Mouse (Mus musculus): Measurements from ENCODE around the gene Rasgrf1.
A peak's percentile ranks its signal among the peaks of the same experiment; 100 is the strongest.

Gene Rasgrf1

DNA sequence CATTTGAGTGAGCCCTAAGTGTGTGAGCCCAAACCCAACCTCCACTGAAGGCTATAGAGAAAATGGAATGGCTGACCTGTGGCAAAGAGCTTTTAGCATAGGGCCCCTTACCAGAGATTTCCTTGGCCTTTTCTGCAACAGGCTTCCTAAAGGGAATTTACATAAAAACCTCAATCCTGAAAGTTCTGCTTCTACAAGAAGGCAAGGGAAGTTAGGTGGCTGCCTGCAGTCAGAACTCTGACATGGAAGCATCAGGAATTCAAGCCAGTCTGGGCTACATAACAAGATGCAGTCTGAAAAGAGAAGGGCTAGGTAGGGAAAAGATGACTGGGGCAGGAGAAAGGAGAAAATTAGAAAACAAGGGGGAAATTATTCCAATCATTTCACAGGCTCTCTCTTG is 1.8 kb upstream of the Rasgrf1 start:
- no peak for DNase-seq

GRCm38 (mm10) chr9:89908601-89909000 is 1.1 kb upstream of the Rasgrf1 start:
- peak; percentile 44 to 73 for DNase-seq

DNA sequence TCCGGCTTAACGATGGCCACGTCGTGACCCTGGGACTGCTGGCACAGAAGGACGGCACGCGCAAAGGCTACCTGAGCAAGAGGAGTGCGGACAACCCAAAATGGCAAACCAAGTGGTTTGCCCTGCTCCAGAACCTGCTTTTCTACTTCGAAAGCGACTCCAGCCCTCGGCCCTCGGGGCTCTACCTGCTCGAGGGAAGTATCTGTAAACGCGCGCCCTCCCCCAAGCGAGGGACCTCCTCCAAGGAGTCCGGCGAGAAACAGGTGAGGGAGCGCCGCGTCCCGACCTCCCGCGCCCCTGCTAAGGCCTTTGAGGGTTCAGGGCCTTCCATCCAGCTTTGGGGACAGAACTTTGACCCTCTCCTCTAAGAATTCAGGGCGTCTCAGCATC is 298 bp downstream of the Rasgrf1 start:
- peak in 1 of 2 experiments; percentile 21 for DNase-seq

DNA sequence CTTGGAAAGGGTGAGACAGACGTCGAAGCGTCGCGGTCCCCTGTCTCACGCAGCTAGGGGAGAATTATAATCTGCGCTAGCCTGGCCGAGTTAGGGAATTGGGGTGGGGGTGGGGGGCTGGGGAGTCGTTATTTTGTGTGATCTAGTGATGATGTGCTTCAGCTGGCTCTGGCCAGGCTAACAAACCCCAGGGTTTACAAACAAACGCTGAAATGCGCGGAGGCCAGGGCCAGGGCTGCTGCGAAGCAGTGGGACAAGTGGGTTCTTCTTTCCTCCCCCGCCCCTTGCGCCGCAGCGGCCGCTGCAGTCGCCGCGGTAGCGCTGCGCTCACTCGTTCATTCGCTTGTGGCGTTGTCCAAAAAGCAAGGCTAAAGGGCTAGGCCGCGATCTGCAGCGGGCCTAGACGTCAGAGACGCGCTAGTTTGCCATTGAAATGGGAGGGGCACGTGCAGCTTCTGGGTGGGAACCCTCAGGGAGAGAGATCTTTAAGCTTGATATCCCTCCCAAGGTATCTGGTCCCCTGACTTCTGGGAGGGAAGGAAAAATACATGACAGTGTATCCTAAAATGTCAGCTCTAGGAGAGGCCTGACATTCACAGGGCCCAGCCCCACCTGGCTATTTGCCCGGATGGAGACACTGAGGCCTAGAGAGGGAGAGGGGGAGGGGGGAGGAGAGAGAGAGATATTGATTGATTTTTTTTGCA is 1.2 kb downstream of the Rasgrf1 start:
- DNase-seq, result peak in 1 of 2 experiments; percentile 26

DNA sequence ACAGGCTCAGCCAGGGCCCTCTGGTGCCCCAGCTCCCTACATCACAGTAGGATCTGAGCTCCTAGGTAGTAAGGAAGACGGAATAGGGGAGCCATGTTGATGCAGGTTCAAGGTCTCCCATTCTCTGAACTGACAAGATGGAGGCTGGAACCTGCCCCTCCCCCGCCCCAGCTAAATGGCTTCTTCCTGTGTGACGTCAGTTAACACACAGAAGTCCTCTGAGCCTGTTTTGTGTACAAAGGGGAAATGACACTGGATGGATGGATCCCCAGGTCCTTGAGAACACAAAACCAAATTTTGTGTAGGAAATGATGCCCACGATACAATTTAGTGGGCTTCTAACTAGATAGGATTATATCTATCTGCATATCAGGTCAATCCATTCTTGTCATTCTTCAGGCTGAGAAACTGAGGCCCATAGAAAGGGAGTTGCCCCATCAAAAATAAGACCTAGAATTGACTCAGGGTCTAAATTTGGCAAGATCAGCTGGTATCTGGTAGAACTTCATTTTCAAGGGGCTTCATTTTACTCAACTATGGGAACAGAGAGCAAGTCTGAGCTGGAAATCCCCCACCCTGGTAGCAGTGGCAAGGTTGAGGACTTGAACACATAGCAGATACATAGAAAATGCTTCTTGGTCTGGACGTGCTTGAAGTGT is 2.3 kb downstream of the Rasgrf1 start:
- no peak for DNase-seq

DNA sequence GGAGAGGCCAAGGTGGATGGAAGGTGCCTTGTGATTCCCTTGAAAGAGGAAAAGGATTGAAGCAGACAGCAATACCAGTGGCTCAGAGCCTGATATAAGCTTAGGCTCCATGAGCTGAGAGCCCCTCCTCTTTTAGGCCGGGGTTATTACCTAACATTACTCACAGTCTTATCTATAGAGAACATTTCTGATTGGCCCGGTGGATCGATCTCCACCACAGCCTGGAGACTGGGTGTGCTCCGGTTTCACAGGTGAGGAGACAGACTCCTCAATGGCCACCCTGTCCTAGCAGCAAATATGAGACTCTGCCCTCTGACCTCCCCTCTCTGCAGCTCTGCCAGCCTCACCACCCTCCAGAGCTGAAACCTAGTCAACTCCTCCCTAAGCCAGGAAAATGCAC is 3.4 kb downstream of the Rasgrf1 start:
- DNase-seq, result no peak

- no peak for DNase-seq
Measured at GRCm38 (mm10) chr9:89916471-89916870, 6.8 kb downstream of the Rasgrf1 start.

DNA sequence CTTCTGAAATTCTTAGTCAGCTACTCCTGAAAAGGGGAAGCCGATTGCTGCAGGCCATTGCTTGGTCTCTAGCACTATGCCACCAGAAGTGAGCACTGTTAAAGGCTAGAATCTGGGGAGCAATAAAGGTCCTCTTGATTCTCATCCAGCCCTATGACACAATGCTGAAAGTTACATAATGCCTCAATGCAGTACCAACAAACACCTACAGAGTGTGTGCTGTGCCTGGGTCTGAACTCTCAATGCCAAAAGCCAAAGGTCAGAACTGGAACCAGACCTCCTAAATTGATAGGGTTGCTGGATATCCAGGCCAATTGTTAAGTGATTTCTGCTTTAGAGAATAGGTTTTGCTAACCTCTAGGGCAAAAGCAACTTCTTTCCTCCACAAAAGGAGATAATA is 7.7 kb downstream of the Rasgrf1 start:
- DNase-seq, result no peak

DNA sequence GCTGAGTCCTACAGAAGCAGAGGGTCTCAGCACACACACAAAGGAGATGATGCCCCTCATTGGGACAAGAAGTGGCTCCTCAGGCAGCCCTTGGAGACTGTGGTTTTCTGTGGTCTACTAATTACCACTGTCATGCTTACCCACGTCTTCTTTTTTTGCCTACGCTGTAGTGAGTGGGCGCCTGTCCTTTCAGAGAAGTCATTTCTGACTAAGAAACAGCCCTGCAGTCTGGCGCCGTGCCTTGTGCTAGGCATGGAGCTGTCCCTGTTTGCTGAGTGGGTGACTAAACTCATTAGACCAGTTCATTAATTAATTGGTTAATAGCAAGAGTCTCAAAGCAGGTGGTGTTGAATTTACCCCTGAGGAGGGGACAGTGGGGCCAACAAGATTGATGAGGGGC is 9.1 kb downstream of the Rasgrf1 start:
- DNase-seq, result no peak

DNA sequence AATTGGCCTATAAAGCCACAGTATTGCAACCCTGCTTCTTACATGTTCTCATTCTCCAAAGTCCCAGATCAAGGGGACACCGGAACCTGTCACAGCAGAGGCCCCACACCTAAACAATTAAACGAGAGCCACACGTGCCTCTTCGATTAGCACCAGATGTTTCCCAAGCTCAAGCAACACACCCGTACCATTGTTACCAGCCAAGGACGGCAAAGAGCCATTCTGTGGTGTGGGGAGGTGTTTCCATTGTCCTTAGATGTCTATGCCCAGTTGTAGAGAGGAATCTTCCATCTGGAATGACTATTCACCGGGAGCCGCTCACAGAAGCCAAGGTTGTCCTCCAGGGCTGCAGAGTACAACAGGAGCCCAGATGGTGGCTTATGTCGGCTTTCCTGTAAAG is 11.4 kb downstream of the Rasgrf1 start:
- no peak for DNase-seq

DNA sequence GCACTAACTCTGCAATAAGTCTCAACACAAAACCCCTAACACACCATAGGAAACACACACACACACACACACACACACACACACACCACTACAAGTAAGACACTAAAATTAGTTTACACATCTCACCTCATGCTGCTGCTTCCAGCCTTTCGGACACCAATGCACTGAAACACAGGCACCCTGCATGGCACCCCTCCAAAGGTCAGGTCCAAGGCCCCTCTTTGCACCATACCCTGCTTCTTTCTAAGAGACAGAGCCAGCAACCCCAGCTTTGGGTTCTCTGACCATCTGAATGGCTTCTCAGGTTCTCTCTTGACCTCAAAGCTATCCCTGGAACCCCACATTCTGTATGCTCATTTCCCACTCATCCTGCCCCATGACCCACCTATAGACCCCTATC is 13.0 kb downstream of the Rasgrf1 start:
- no peak for DNase-seq

GRCm38 (mm10) chr9:89924836-89925235 is 15.1 kb downstream of the Rasgrf1 start:
- DNase-seq, result peak in 1 of 2 experiments; percentile 37

GRCm38 (mm10) chr9:89928497-89928896 is 18.8 kb downstream of the Rasgrf1 start:
- DNase-seq, result no peak

DNA sequence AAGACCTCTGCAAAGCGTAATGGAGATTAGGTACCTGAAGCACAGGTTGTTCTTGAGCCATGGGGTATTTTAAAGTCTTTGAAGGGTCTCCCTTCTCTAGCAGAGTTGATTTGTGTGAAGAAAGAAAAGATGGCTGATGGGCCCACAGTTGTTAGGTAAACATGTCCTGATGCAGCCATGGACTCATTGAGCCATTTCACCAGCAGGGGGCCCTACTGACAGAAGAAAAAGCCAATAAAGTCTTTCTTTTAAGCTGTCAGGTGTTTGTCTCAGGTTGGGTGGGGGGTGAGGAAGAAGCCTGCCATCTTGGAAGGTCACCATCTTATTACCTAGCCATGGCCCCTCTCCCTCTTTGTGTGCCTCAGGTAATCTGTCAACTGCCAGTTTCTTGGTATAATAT is 30.7 kb downstream of the Rasgrf1 start:
- DNase-seq, result no peak

DNA sequence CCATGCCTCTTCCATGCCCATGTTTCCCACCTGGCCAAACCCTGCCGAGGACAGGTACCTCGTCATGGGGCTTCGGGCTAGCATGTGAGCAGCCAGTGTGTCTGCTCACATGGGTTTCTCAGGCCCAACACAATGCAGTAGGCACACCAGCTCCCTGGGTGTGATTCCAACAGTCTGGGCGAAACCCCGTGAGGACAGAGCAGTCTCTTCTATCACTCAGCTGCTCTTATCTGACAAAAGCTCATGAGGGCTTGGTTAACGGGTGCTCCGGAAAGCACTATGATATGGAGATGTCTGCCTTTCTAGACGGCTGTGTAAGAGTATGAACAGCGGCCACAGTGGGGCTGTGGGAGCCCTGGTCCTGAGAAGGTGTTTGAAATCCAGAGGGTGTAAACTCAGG is 37.1 kb downstream of the Rasgrf1 start:
- DNase-seq, result no peak

DNA sequence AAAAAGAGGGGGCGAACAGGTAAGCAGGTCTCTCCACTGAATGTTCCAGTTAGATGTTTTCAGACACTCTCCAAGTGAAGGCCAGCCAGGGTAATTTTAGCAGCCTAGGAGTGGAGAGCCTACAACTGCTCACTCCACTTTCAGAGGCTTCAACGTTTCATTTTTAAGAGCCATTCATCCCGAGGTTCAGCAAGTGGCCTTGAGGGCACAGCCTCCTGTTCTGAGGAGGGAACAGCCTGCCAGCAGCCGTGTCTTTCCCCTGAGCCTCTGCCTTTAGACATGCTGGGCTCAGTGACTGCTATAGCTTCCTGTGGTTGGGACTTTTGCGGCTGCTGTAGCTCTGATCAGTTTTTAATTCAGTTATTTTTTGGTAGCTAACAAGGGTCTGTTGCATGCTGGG is 38.9 kb downstream of the Rasgrf1 start:
- no peak for DNase-seq

DNA sequence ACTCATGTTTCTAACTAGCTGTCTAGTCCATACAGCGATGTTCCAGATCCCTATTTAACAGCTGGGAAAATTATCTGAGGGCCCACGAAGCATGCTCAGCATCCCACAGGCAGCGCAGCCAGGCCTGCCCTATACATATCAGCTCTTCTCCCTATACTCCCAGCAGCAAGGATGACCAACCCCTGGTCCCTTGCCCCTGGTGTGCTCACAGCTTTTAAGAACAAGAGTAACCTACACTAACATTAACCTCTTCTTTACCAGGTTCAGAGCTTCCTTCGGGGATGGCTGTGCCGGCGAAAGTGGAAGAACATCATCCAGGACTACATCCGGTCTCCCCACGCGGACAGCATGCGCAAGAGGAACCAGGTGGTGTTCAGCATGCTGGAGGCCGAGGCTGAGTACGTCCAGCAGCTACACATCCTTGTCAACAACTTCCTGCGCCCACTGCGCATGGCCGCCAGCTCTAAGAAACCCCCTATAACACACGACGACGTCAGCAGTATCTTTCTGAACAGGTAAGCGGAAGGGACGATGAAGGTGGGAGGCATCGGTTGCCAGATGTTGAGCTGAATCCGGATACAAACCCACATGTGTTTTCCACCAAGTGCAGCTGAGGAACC is 44.0 kb downstream of the Rasgrf1 start:
- no peak for DNase-seq

DNA sequence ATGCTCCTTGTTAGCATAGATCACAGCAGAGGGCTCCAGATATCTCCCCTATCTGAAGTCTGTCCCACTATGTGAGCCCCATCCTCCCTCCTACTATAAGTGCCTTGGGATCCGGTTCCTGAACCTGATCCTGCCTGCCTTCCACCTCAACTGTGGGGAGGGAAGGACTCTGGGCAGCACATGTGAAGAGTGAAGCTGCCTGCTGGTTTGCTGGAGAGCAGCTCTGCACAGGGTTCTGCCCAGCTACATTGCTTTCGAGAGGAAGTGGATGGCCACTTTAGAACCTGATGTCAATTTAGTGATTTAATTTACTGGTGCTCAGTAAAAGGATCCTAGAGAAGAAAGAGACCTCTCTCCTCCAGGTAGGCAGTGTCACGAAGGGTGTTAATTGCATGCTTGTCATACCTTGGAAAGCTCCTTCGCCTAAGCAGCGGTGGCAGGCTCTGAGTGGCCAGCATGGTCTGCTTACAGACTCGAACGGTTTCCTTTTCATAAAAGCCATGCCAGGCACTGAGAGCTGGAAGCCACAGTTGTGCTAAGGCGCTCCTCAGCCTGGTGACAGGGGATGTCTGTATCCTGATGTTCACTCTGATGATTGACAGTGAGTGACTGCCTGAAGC is 45.3 kb downstream of the Rasgrf1 start:
- peak in 1 of 2 experiments; percentile 3 for DNase-seq

DNA sequence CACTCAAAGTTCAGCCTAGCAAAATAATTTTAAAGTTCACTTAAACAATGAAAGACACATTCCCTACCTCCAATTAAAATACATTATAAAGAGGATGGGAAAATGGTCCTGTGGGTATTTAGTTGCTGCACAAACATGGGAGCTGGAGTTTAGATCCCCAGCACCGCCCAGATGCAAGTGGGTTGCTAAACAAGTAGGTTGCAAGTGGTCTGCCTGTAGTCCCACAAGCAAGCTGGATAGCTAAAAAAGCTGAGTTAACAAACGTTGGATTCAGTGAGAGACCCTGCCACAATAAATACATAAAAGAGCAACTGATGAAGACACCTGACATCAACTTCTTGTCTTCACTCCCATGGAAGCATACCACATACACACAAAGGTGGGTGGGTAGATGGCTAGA is 49.3 kb downstream of the Rasgrf1 start:
- DNase-seq, result no peak

DNA sequence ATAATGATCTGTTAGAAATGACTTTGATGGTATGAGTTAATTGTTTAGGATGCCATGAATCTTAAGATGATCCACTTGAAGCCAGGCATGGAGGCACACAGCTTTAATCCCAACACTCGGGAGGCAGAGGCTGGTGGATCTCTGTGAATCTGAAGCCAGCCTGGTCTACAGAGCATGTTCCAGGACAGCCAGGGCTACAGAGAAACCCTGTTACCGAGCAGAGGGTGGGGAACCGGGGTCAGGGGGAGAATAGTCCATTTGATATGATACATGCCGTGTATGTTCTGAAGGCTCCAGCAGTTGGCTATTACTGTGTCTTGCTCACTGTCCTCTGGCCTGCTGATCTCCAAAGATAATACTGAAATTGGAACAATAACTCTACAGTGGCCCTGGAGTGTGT is 54.4 kb downstream of the Rasgrf1 start:
- no peak for DNase-seq

- peak in 1 of 2 experiments; percentile 11 for DNase-seq
Measured at GRCm38 (mm10) chr9:89967716-89968115, 58.0 kb downstream of the Rasgrf1 start.

GRCm38 (mm10) chr9:89968836-89969450 is 59.2 kb downstream of the Rasgrf1 start:
- DNase-seq, result no peak

DNA sequence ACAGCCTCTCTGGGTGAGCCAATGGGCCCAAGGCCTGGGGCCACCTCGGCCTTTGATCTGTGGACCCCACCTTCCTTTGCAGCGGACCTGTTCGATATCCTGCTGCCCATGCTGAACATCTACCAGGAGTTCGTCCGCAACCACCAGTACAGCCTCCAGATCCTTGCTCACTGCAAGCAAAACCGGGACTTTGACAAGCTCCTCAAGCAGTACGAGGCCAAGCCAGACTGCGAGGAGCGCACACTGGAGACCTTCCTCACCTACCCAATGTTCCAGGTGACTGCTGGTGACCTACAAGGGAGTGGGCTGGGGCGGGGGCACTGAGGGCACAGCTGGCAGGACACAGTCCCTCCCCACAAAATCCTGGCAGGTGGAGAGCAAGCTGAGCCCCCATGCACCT is 60.6 kb downstream of the Rasgrf1 start:
- no peak for DNase-seq

Measured in lung, postnatal 4 days (tissue).